In the genomic region with DNA sequence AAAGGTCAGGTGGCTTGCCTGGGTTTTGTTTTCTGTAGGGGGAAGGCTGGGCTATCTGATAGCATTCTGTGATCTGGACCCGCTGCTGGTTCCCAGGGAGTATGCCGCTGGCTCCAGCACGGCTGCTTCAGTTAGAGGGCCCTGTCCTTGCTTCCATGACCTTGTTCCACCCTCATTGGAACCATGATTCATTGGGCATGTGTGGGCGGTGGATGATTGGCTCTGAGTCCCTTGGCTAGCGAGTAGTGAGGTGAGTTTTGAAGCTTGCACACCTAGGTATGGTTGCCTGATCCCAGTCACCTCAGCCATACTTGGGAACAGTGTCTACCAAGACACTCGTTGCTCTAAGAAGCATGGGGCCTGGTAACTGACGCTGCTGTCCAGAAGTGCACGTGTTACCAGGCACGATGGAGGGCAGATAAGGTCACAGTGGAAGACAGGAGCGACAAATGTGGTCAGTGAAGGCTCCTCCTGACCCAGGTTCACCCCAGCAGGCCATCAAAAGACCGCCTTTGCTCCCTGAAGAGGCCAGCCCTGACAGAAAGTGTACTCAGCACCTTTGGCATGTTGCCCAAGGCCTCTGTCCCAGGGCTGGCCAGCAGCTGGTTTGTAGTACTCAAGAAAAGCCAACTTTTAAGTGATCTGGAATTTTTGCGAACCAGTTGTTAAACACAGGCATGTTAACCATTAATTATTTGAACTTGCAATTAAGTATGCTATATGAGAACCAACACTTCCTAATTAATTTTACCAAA, we compare ENCODE assay signal across 10 mouse cellular contexts. TPM values are rescaled to one million over a fixed set of nuclear protein-coding genes. Genes with fewer than 3 reads are reported as not detected.
DNase-seq lines count a peak whose midpoint lies in the region; ATAC-seq and TF ChIP-seq lines count a peak whose summit lies in the region.
"Had no signal": no experiment of that assay in that cellular context is flagged by ENCODE, and none has a peak within 500 bp of the region (broad histone marks: within the 10 kb centered on the region; RNA-seq: fewer than 3 reads in every experiment).

No protein-coding gene starts in this region.

- intact Hi-C loops in heart, adult 2 months (cut with DNase I): no loop called here

- H3K4me2 ChIP-seq in intestine, embryonic 16.5 days (ENCODE audit: low read depth, low read length): no peak overlapping the region
- H3K4me2 ChIP-seq in hindbrain, embryonic 14.5 days (replicated peaks): no peak overlapping the region

- no peak for TF ChIP-seq EP300 in heart, adult 2 months (IDR thresholded peaks at IDR 0.05; ENCODE audit: insufficient read depth, low read depth, low read length)

- 54% methylated on average over 12 of the region's 12 CpGs for WGBS in heart, adult 2 months
- 64% methylated on average over 12 of the region's 12 CpGs for WGBS in heart, embryonic 10.5 days
- WGBS in intestine, embryonic 16.5 days: 60% methylated on average over 12 of the region's 12 CpGs
- 79% methylated on average over 12 of the region's 12 CpGs for WGBS in hindbrain, embryonic 14.5 days

- H3K9me3 ChIP-seq in heart, embryonic 10.5 days: no peaks in the 10 kb centered on the region
- H3K9me3 ChIP-seq in intestine, embryonic 16.5 days (ENCODE audit: control insufficient read depth, low read length): no peaks in the 10 kb centered on the region
- no peaks in the 10 kb centered on the region for H3K9me3 ChIP-seq in hindbrain, embryonic 14.5 days (ENCODE audit: control insufficient read depth, low read length)

- no peak for TF ChIP-seq CTCF in heart, adult 2 months (IDR thresholded peaks at IDR 0.05)

- TF ChIP-seq POLR2A in heart, adult 2 months (IDR thresholded peaks at IDR 0.05; ENCODE audit: insufficient read depth, low read depth, low read length): no peak

- no peak overlapping the region for H3K27ac ChIP-seq in heart, adult 2 months
- no peak overlapping the region for H3K27ac ChIP-seq in heart, embryonic 10.5 days
- no peak overlapping the region for H3K27ac ChIP-seq in intestine, embryonic 16.5 days (ENCODE audit: low read length)
- H3K27ac ChIP-seq in hindbrain, embryonic 14.5 days: no peak overlapping the region

- peak; percentile 49 to 50 for DNase-seq in heart, adult 2 months
- no peak for DNase-seq in heart, embryonic 10.5 days (ENCODE audit: low spot score)
- DNase-seq in adrenal gland, adult 8-10 months: peak; percentile 77
- peak; percentile 6 for DNase-seq in ovary, postnatal 10 days (ENCODE audit: low spot score)
- DNase-seq in hindbrain, embryonic 14.5 days (ENCODE audit: low spot score): no peak
- DNase-seq in layer of hippocampus, adult 11-12 months (ENCODE audit: low spot score): no peak
- DNase-seq: cerebellum, adult 9-11 months; midbrain, embryonic 14.5 days had no signal

- peaks cover 2% of the 10 kb centered on the region for H3K4me1 ChIP-seq in heart, adult 2 months (ENCODE audit: control insufficient read depth, insufficient read depth, low read length)
- peaks cover 9% of the 10 kb centered on the region for H3K4me1 ChIP-seq in heart, embryonic 10.5 days
- H3K4me1 ChIP-seq in intestine, embryonic 16.5 days (ENCODE audit: control insufficient read depth, insufficient read depth, low read length): no peaks in the 10 kb centered on the region
- no peaks in the 10 kb centered on the region for H3K4me1 ChIP-seq in hindbrain, embryonic 14.5 days (replicated peaks; ENCODE audit: control insufficient read depth, insufficient read depth, low read length)

- peak; percentile 74 for ATAC-seq in intestine, embryonic 16.5 days
- no peak for ATAC-seq in cerebellum, adult (ENCODE audit: insufficient number of reproducible peaks, low FRiP score, low TSS enrichment)
- no peak for ATAC-seq in hindbrain, embryonic 14.5 days (ENCODE audit: low FRiP score)

- H3K36me3 ChIP-seq in heart, adult 2 months (ENCODE audit: control insufficient read depth, insufficient read depth, low read length): no peaks in the 10 kb centered on the region
- no peaks in the 10 kb centered on the region for H3K36me3 ChIP-seq in heart, embryonic 10.5 days
- H3K36me3 ChIP-seq in intestine, embryonic 16.5 days (ENCODE audit: control insufficient read depth, insufficient read depth, low read length): no peaks in the 10 kb centered on the region
- no peaks in the 10 kb centered on the region for H3K36me3 ChIP-seq in hindbrain, embryonic 14.5 days (replicated peaks; ENCODE audit: control insufficient read depth, insufficient read depth)

- H3K79me2 ChIP-seq in heart, adult 2 months (replicated peaks; ENCODE audit: control insufficient read depth, insufficient read depth, low read length): no peaks in the 10 kb centered on the region

- H3K27me3 ChIP-seq in heart, adult 2 months (ENCODE audit: control insufficient read depth, insufficient read depth, low read length): no peaks in the 10 kb centered on the region
- 0 out of 2 replicates have a peak, but pooled peaks cover 11% of the 10 kb centered on the region for H3K27me3 ChIP-seq in heart, embryonic 10.5 days (ENCODE audit: insufficient read depth, poor library complexity, severe bottlenecking)
- no peaks in the 10 kb centered on the region for H3K27me3 ChIP-seq in intestine, embryonic 16.5 days (replicated peaks; ENCODE audit: control insufficient read depth, insufficient read depth, low read length)
- no peaks in the 10 kb centered on the region for H3K27me3 ChIP-seq in hindbrain, embryonic 14.5 days (ENCODE audit: control insufficient read depth, insufficient read depth, low read length)

- H3K4me3 ChIP-seq in heart, adult 2 months: no peak overlapping the region
- no peak overlapping the region for H3K4me3 ChIP-seq in heart, embryonic 10.5 days
- H3K4me3 ChIP-seq in intestine, embryonic 16.5 days (ENCODE audit: low read length): no peak overlapping the region
- H3K4me3 ChIP-seq in hindbrain, embryonic 14.5 days (replicated peaks; ENCODE audit: low read length): no peak overlapping the region

- no peak overlapping the region for H3K9ac ChIP-seq in heart, adult 2 months (ENCODE audit: low read depth, low read length)
- H3K9ac ChIP-seq in intestine, embryonic 16.5 days (ENCODE audit: low read depth, low read length): no peak overlapping the region
- H3K9ac ChIP-seq in hindbrain, embryonic 14.5 days: no peak overlapping the region

RNA-seq across cellular contexts. Expression of a gene that starts 46.5 kb away (rescaled TPM):
- total RNA-seq in heart, adult 2 months (2021): 10 to 100 TPM; 21.2 to 24.0 TPM
- polyA plus RNA-seq in heart, adult 2 months (2012; rRNA removed): 51.2 and 90.8 TPM in 2 replicates
- polyA plus RNA-seq in heart, embryonic 10.5 days (2016; fragmentation: Nextera tagmentation; extraction: Ambion mirVana): 50.1 and 59.0 TPM in 2 replicates
- 10 to 100 TPM; 66.8 to 77.9 (median 68.9) TPM for total RNA-seq in adrenal gland, adult 8-10 months (2022)
- polyA plus RNA-seq in intestine, embryonic 16.5 days (2015; fragmentation: Nextera tagmentation; extraction: Ambion mirVana): 78.0 and 87.3 TPM in 2 replicates
- 85.5 and 94.0 TPM in 2 replicates for polyA plus RNA-seq in hindbrain, embryonic 14.5 days (2014; fragmentation: Nextera tagmentation; extraction: Ambion mirVana)

Comparison
In these comparisons a context has a peak if more than half of its experiments do, and no peak if none do; other contexts are left out.
1. DNase-seq: peak in heart, adult 2 months (2 of 2), adrenal gland, adult 8-10 months (single experiment) and ovary, postnatal 10 days (single experiment); none in heart, embryonic 10.5 days (single experiment), hindbrain, embryonic 14.5 days (single experiment) and layer of hippocampus, adult 11-12 months (single experiment).